Mouse (Mus musculus): ENCODE results near the gene Klf8. TPM values are rescaled to one million over a fixed set of nuclear protein-coding genes. Genes with fewer than 3 reads are reported as not detected.

Gene Klf8
- polyA plus RNA-seq, 1 experiment: 1.1 TPM

- no peaks in the 10 kb centered on the region for H3K27me3 ChIP-seq (ENCODE audit: control insufficient read depth, insufficient read depth, low read length)
- H3K4me3 ChIP-seq (replicated peaks; ENCODE audit: insufficient read depth, low read depth, low read length): no peak overlapping the region
- no peak overlapping the region for H3K27ac ChIP-seq (ENCODE audit: insufficient read depth, low read length)
- 31% methylated on average over 8 of the region's 8 CpGs for WGBS
- no peak for DNase-seq
- TF ChIP-seq CTCF (IDR thresholded peaks at IDR 0.05; ENCODE audit: borderline replicate concordance, insufficient read depth, low read depth, low read length) (no peak), POLR2A (IDR thresholded peaks at IDR 0.05; ENCODE audit: borderline replicate concordance, insufficient read depth, low read length) (no peak)
- H3K4me1 ChIP-seq (ENCODE audit: control insufficient read depth, insufficient read depth, low read length): no peaks in the 10 kb centered on the region
These were observed 132.5 kb downstream of the Klf8 start for GRCm38 (mm10) chrX:153369780-153370179.

- WGBS: 49% methylated on average over 3 of the region's 3 CpGs
- H3K27ac ChIP-seq (ENCODE audit: insufficient read depth, low read length): no peak overlapping the region
These were observed 137.8 kb downstream of the Klf8 start for GRCm38 (mm10) chrX:153375105-153375504.

GRCm38 (mm10) chrX:153381753-153382152, 144.5 kb downstream of the Klf8 start:
- TF ChIP-seq CTCF (IDR thresholded peaks at IDR 0.05; ENCODE audit: borderline replicate concordance, insufficient read depth, low read depth, low read length): no peak
- no peak for TF ChIP-seq POLR2A (IDR thresholded peaks at IDR 0.05; ENCODE audit: borderline replicate concordance, insufficient read depth, low read length)
- no peak for DNase-seq
- WGBS: 76% methylated on average over 3 of the region's 3 CpGs

More at GRCm38 (mm10) chrX:153375105-153375504, 137.8 kb downstream of the Klf8 start:
- TF ChIP-seq POLR2A (IDR thresholded peaks at IDR 0.05; ENCODE audit: borderline replicate concordance, insufficient read depth, low read length): no peak
- no peak for TF ChIP-seq CTCF (IDR thresholded peaks at IDR 0.05; ENCODE audit: borderline replicate concordance, insufficient read depth, low read depth, low read length)
- no peak for DNase-seq
- Histone ChIP-seq H3K27me3 (ENCODE audit: control insufficient read depth, insufficient read depth, low read length) (no peaks in the 10 kb centered on the region), H3K4me3 (replicated peaks; ENCODE audit: insufficient read depth, low read depth, low read length) (no peak overlapping the region), H3K4me1 (ENCODE audit: control insufficient read depth, insufficient read depth, low read length) (no peaks in the 10 kb centered on the region)

GRCm38 (mm10) chrX:153389291-153389690, 152.0 kb downstream of the Klf8 start:
- Histone ChIP-seq H3K27me3 (ENCODE audit: control insufficient read depth, insufficient read depth, low read length) (no peaks in the 10 kb centered on the region), H3K27ac (ENCODE audit: insufficient read depth, low read length) (no peak overlapping the region), H3K4me3 (replicated peaks; ENCODE audit: insufficient read depth, low read depth, low read length) (no peak overlapping the region), H3K4me1 (ENCODE audit: control insufficient read depth, insufficient read depth, low read length) (no peaks in the 10 kb centered on the region)
- no peak for DNase-seq
- WGBS: 37% methylated on average over 2 of the region's 2 CpGs
- TF ChIP-seq POLR2A (IDR thresholded peaks at IDR 0.05; ENCODE audit: borderline replicate concordance, insufficient read depth, low read length) (no peak), CTCF (IDR thresholded peaks at IDR 0.05; ENCODE audit: borderline replicate concordance, insufficient read depth, low read depth, low read length) (no peak)

More at GRCm38 (mm10) chrX:153381753-153382152, 144.5 kb downstream of the Klf8 start:
- Histone ChIP-seq H3K4me1 (ENCODE audit: control insufficient read depth, insufficient read depth, low read length) (no peaks in the 10 kb centered on the region), H3K4me3 (replicated peaks; ENCODE audit: insufficient read depth, low read depth, low read length) (no peak overlapping the region), H3K27ac (ENCODE audit: insufficient read depth, low read length) (no peak overlapping the region), H3K27me3 (ENCODE audit: control insufficient read depth, insufficient read depth, low read length) (no peaks in the 10 kb centered on the region)

DNA sequence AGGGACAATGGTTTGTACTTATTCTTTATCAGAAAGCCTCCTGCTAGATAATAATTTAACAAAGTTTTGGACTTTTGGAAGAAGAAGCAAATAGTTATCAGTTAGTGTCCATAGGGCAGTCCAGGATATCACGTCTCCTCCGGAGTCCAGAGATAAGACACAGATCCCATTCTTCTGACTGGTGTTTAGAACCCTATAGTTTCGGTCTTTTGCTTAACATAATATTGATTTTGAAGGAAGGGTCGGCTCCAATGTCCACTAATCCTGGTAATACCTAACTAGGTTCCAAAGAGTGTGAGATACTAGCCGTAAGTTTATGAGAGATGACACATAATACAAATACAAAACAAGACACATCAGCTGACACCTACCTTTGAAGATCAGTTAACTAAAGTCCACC, 179.8 kb downstream of the Klf8 start:
- 95% methylated on average over 5 of the region's 5 CpGs for WGBS
- no peak for TF ChIP-seq POLR2A (IDR thresholded peaks at IDR 0.05; ENCODE audit: borderline replicate concordance, insufficient read depth, low read length)
- TF ChIP-seq CTCF (IDR thresholded peaks at IDR 0.05; ENCODE audit: borderline replicate concordance, insufficient read depth, low read depth, low read length): no peak
- no peak for DNase-seq
- H3K27me3 ChIP-seq (ENCODE audit: control insufficient read depth, insufficient read depth, low read length): no peaks in the 10 kb centered on the region
- H3K27ac ChIP-seq (ENCODE audit: insufficient read depth, low read length): no peak overlapping the region
- H3K4me3 ChIP-seq (replicated peaks; ENCODE audit: insufficient read depth, low read depth, low read length): no peak overlapping the region
- no peaks in the 10 kb centered on the region for H3K4me1 ChIP-seq (ENCODE audit: control insufficient read depth, insufficient read depth, low read length)

GRCm38 (mm10) chrX:153433659-153434293, 196.5 kb downstream of the Klf8 start:
- no peak for TF ChIP-seq CTCF (IDR thresholded peaks at IDR 0.05; ENCODE audit: borderline replicate concordance, insufficient read depth, low read depth, low read length)
- no peak for TF ChIP-seq POLR2A (IDR thresholded peaks at IDR 0.05; ENCODE audit: borderline replicate concordance, insufficient read depth, low read length)
- Histone ChIP-seq H3K4me1 (ENCODE audit: control insufficient read depth, insufficient read depth, low read length) (no peaks in the 10 kb centered on the region), H3K27me3 (ENCODE audit: control insufficient read depth, insufficient read depth, low read length) (no peaks in the 10 kb centered on the region), H3K4me3 (replicated peaks; ENCODE audit: insufficient read depth, low read depth, low read length) (no peak overlapping the region), H3K27ac (ENCODE audit: insufficient read depth, low read length) (no peak overlapping the region)
- WGBS: 24% methylated on average over 5 of the region's 5 CpGs
- DNase-seq: no peak

GRCm38 (mm10) chrX:153439573-153439972, 202.3 kb downstream of the Klf8 start:
- no peak overlapping the region for H3K27ac ChIP-seq (ENCODE audit: insufficient read depth, low read length)
- H3K4me3 ChIP-seq (replicated peaks; ENCODE audit: insufficient read depth, low read depth, low read length): no peak overlapping the region
- TF ChIP-seq POLR2A (IDR thresholded peaks at IDR 0.05; ENCODE audit: borderline replicate concordance, insufficient read depth, low read length) (no peak), CTCF (IDR thresholded peaks at IDR 0.05; ENCODE audit: borderline replicate concordance, insufficient read depth, low read depth, low read length) (no peak)
- DNase-seq: no peak
- no peaks in the 10 kb centered on the region for H3K27me3 ChIP-seq (ENCODE audit: control insufficient read depth, insufficient read depth, low read length)
- no peaks in the 10 kb centered on the region for H3K4me1 ChIP-seq (ENCODE audit: control insufficient read depth, insufficient read depth, low read length)

- TF ChIP-seq CTCF (IDR thresholded peaks at IDR 0.05; ENCODE audit: borderline replicate concordance, insufficient read depth, low read depth, low read length) (no peak), POLR2A (IDR thresholded peaks at IDR 0.05; ENCODE audit: borderline replicate concordance, insufficient read depth, low read length) (no peak)
- WGBS: 80% methylated on average over 3 of the region's 3 CpGs
- Histone ChIP-seq H3K4me1 (ENCODE audit: control insufficient read depth, insufficient read depth, low read length) (no peaks in the 10 kb centered on the region), H3K4me3 (replicated peaks; ENCODE audit: insufficient read depth, low read depth, low read length) (no peak overlapping the region), H3K27me3 (ENCODE audit: control insufficient read depth, insufficient read depth, low read length) (no peaks in the 10 kb centered on the region), H3K27ac (ENCODE audit: insufficient read depth, low read length) (no peak overlapping the region)
- no peak for DNase-seq
These were observed 202.8 kb downstream of the Klf8 start for GRCm38 (mm10) chrX:153440018-153440417.

Other genes starting within 250 kb of the Klf8 start
- gene Usp51, start 231.0 kb upstream of the Klf8 start, polyA plus RNA-seq (2012; rRNA removed): 1.2 and 1.9 TPM in 2 replicates
- 43.5 and 45.8 TPM in 2 replicates for gene Mageh1, start 199.9 kb upstream of the Klf8 start, polyA plus RNA-seq (2012; rRNA removed)
- gene Foxr2, start 118.7 kb upstream of the Klf8 start, polyA plus RNA-seq (2012; rRNA removed): 1.0 TPM in 2 replicates
- 96.4 and 101 TPM in 2 replicates for gene Rragb, start 97.5 kb upstream of the Klf8 start, polyA plus RNA-seq (2012; rRNA removed)

Data from cerebellum, adult 2 months (tissue).